Mouse (Mus musculus) embryonic fibroblast, embryonic 13.5 days (primary cell): ENCODE results near the gene Hsd17b7.

Experiments
- CTCF ChIP-seq: IDR thresholded peaks from 2 replicates; pipeline ENCODE4 v1.5.1; 2011; ENCODE audit warnings: mild to moderate bottlenecking, control low read depth, low read length, moderate library complexity, borderline replicate concordance; ENCODE audit not compliant: insufficient read depth
- POLR2A ChIP-seq: IDR thresholded peaks from 2 replicates; pipeline ENCODE4 v1.6.1; 2011; ENCODE audit warnings: low read depth, mild to moderate bottlenecking, control low read depth, low read length, moderate library complexity

DNA sequence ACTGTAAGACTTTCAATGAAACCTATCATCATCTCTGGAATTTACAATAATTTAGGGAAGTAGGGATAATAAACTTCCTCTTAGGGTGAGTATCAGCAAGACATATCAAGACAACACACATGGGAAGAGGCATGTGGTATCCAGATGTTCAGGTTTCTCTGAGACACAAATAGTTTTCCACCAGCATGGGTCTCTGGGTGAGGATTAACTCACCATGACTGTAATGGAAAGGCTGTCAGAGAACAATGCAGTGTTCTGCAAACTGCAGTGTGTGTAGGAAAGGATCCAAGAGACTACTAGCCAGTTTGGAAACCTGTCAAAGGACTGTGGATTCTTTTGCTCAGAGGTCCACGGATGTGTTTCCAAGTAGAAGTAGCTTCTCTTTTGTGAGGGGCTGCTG lies 17.1 kb upstream of the Hsd17b7 start:
- TF ChIP-seq POLR2A (no peak), CTCF (no peak)
